Mouse (Mus musculus) forebrain, embryonic 15.5 days (tissue): ENCODE measurements around the gene Cdv3. TPM values are rescaled to one million over a fixed set of nuclear protein-coding genes. Genes with fewer than 3 reads are reported as not detected.
A peak's percentile ranks its signal among the peaks of the same experiment; 100 is the strongest.
"Not testable (repeated sequence)": the region's sequence is repeated elsewhere in the genome, so short reads cannot be mapped to it uniquely, and the experiment has no call there.

ENCODE experiments used
- ATAC-seq: fragments of 200-750 bp; cut with Nextera tagmentation; replicated peaks from 2 replicates; pipeline ENCODE4 v1.8.0; 2017; ENCODE audit warnings: mild to moderate bottlenecking, moderate TSS enrichment, moderate library complexity
- H3K27ac ChIP-seq: fragments of 300-500 bp; sonication (generic); replicated peaks from 2 replicates; pipeline ENCODE4 v1.5.1; 2015; ENCODE audit warnings: mild to moderate bottlenecking, inconsistent platforms
- H3K27me3 ChIP-seq: fragments of 300-500 bp; sonication (generic); 2 replicates; pipeline ENCODE4 v1.6.1; 2015; ENCODE audit warnings: inconsistent platforms
- H3K36me3 ChIP-seq: fragments of 300-500 bp; sonication (generic); 2 replicates; pipeline ENCODE4 v1.6.1; 2015; ENCODE audit warnings: mild to moderate bottlenecking, inconsistent platforms
- H3K4me1 ChIP-seq: fragments of 300-500 bp; sonication (generic); 2 replicates; pipeline ENCODE4 v1.6.1; 2015; ENCODE audit warnings: inconsistent platforms
- H3K4me2 ChIP-seq: fragments of 300-500 bp; sonication (generic); replicated peaks from 2 replicates; pipeline ENCODE4 v1.6.1; 2015; ENCODE audit warnings: mild to moderate bottlenecking, inconsistent platforms
- H3K4me3 ChIP-seq: fragments of 300-500 bp; sonication (generic); 2 replicates; pipeline ENCODE4 v1.5.1; 2015; ENCODE audit warnings: mild to moderate bottlenecking, inconsistent platforms
- H3K9ac ChIP-seq: fragments of 300-500 bp; sonication (generic); replicated peaks from 2 replicates; pipeline ENCODE4 v1.6.1; 2015; ENCODE audit warnings: mild to moderate bottlenecking, inconsistent platforms
- H3K9me3 ChIP-seq: fragments of 300-500 bp; sonication (generic); 2 replicates; pipeline ENCODE4 v1.6.1; 2016; ENCODE audit warnings: inconsistent platforms
- WGBS: fragments of 180-500 bp; shearing (Covaris S2); methylation state at CpG from one replicate; pipeline ENCODE4 v1.1.7; 2015; ENCODE audit warnings: mixed read lengths; 5-methylcytosine and 5-hydroxymethylcytosine counted together
- polyA plus RNA-seq: library from polyadenylated mRNA; unstranded; fragments of >200 nt; fragmentation: Nextera tagmentation; extraction: Ambion mirVana; gene quantifications from 2 replicates; pipeline ENCODE4 v1.2.1, GENCODE M21; 2015

The Cdv3 gene
- polyA plus RNA-seq, 1 experiment from 2014 or later = 92.1 TPM

GRCm38 (mm10) chr9:103364601-103365289 lies 895 bp downstream of the Cdv3 start:
- peak overlapping the region; percentile 97 for H3K4me3 ChIP-seq
- WGBS = 7% methylated on average over 58 of the region's 94 CpGs
- H3K27me3 ChIP-seq = no peaks in the 10 kb centered on the region
- H3K9ac ChIP-seq = peak overlapping the region; percentile 93
- H3K4me1 ChIP-seq = peaks cover 25% of the 10 kb centered on the region
- peak; percentile 36 for ATAC-seq
- peak overlapping the region; percentile 97 for H3K27ac ChIP-seq
- peaks cover 3% of the 10 kb centered on the region; the same call in 1 of the 2 replicates for H3K36me3 ChIP-seq
- H3K9me3 ChIP-seq = no peaks in the 10 kb centered on the region
- H3K4me2 ChIP-seq = peak overlapping the region; percentile 83

DNA sequence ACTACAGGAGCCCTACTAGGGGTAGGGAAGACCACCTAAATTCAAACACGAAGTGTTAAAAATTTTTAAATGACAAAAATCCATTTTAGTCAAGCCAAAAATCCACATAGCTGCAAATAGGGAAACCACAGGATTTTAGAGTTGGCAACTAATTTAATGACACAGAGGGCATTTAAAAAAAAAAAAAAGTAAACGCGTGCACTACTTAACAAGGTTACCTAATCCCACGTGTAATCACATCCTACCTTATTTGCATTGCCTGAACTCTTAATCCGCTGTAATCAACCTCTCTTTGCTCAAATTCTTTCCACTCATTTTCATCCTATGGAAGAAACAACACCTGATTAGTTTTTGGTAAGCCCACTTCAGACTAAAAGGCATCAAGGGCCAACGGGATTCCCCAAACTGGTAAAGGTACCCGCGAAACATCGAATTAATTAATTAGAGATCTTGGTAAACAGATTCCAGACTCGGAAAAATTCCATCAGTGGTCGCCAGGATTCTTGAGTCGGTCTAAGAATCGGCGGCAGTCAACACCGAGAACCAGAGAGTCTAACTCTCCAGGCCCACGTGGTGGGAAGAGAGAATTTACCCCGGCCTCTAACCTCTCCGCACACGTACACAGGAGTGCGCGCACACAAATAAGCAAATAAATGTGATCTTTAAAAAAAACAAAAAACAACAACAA lies 1.8 kb downstream of the Cdv3 start:
- Histone ChIP-seq H3K9me3 (no peaks in the 10 kb centered on the region), H3K27ac (peak overlapping the region; percentile 97; the same call in 1 of the 2 replicates), H3K4me3 (peak overlapping the region; percentile 97), H3K4me1 (peaks cover 25% of the 10 kb centered on the region), H3K27me3 (no peaks in the 10 kb centered on the region), H3K36me3 (peaks cover 12% of the 10 kb centered on the region), H3K9ac (peak overlapping the region; percentile 93), H3K4me2 (peak overlapping the region; percentile 83)
- ATAC-seq = no peak
- 2% methylated on average over 21 of the region's 21 CpGs for WGBS

- no peaks in the 10 kb centered on the region for H3K27me3 ChIP-seq
- 65% methylated on average over 6 of the region's 6 CpGs for WGBS
- peaks cover 25% of the 10 kb centered on the region for H3K4me1 ChIP-seq
- peaks cover 17% of the 10 kb centered on the region for H3K36me3 ChIP-seq
- no peak overlapping the region for H3K9ac ChIP-seq
- ATAC-seq = no peak
- no peak overlapping the region for H3K27ac ChIP-seq
- peak overlapping the region; percentile 97; the same call in 1 of the 2 replicates for H3K4me3 ChIP-seq
- peak overlapping the region; percentile 83 for H3K4me2 ChIP-seq
- no peaks in the 10 kb centered on the region for H3K9me3 ChIP-seq
Measured at GRCm38 (mm10) chr9:103363088-103363487, 2.6 kb downstream of the Cdv3 start.

GRCm38 (mm10) chr9:103360642-103361041 lies 5.0 kb downstream of the Cdv3 start:
- Histone ChIP-seq H3K9ac (no peak overlapping the region), H3K36me3 (peaks cover 35% of the 10 kb centered on the region), H3K9me3 (no peaks in the 10 kb centered on the region), H3K4me1 (peaks cover 17% of the 10 kb centered on the region), H3K4me3 (no peak overlapping the region), H3K27ac (no peak overlapping the region), H3K4me2 (no peak overlapping the region), H3K27me3 (no peaks in the 10 kb centered on the region)
- 82% methylated on average over 2 of the region's 2 CpGs for WGBS
- ATAC-seq = no peak

DNA sequence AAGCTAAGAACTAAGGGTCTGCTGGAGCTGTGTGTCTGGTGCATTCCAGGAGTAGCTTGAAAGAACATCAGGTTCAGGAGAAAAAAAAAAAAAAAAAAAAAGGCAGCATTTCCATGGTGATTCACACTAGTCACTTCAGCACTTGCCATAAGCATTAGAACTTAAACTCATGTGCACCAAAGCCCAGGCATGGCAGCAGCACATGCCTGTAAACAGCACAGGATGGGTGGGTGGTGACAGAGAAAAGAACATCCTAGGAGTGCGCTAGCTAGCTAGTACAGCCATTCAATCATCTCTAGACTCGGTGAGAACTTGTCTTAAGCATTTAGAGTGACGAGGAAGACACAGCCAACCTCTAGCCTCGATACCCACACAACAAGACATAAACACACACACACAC lies 7.1 kb downstream of the Cdv3 start:
- peaks cover 12% of the 10 kb centered on the region for H3K4me1 ChIP-seq
- H3K36me3 ChIP-seq = peaks cover 38% of the 10 kb centered on the region
- H3K4me2 ChIP-seq = no peak overlapping the region
- H3K9me3 ChIP-seq = no peaks in the 10 kb centered on the region
- 78% methylated on average over 4 of the region's 4 CpGs for WGBS
- no peak for ATAC-seq
- H3K27ac ChIP-seq = no peak overlapping the region
- no peak overlapping the region for H3K9ac ChIP-seq
- no peak overlapping the region for H3K4me3 ChIP-seq
- H3K27me3 ChIP-seq = no peaks in the 10 kb centered on the region

- no peak overlapping the region for H3K9ac ChIP-seq
- H3K4me2 ChIP-seq = no peak overlapping the region
- H3K4me3 ChIP-seq = no peak overlapping the region
- H3K27ac ChIP-seq = no peak overlapping the region
- H3K9me3 ChIP-seq = no peaks in the 10 kb centered on the region
- no peaks in the 10 kb centered on the region for H3K27me3 ChIP-seq
- H3K36me3 ChIP-seq = peaks cover 38% of the 10 kb centered on the region
- peaks cover 5% of the 10 kb centered on the region for H3K4me1 ChIP-seq
- no peak for ATAC-seq
Measured at GRCm38 (mm10) chr9:103357893-103358292, 7.7 kb downstream of the Cdv3 start.

DNA sequence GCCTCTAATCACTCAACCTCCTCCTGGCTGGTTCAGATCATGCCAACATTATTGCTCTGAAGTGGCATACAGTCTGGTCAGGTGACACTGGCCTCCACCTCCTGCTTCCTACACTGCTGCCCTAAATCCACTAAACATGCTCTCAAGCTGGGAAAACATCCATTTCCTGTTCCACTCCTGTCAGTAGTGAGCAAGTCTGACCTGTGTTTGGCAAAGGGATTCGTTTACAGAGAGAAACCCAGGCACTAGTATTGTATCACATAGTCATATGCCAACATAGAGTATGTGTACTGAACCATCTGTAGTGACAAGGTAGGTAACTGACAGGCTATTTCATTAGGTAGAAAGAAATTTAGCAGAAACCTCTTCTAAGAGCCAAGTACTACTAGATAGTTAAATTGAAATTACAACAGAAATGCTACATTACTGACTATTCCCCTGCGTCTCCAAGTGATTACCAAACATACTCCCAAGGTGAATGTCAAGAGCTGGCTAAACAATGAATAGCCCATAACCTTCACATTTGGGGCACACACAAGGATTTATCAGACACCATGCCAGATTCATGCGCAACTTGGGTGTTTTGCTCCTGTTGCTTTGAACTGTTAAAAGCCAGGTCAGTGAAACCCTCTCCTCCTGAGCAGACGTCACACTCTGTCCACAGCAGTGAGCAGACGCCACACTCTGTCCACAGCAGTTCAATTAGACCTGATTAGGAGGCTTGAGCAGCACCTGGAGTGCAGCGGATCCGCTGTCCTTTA lies 12.0 kb downstream of the Cdv3 start:
- H3K27ac ChIP-seq, H3K4me2 ChIP-seq, H3K4me3 ChIP-seq, H3K4me1 ChIP-seq, H3K9ac ChIP-seq, H3K27me3 ChIP-seq, ATAC-seq, H3K9me3 ChIP-seq: not testable (repeated sequence)
- WGBS = 87% methylated on average over 7 of the region's 7 CpGs
- peaks cover 45% of the 10 kb centered on the region for H3K36me3 ChIP-seq

DNA sequence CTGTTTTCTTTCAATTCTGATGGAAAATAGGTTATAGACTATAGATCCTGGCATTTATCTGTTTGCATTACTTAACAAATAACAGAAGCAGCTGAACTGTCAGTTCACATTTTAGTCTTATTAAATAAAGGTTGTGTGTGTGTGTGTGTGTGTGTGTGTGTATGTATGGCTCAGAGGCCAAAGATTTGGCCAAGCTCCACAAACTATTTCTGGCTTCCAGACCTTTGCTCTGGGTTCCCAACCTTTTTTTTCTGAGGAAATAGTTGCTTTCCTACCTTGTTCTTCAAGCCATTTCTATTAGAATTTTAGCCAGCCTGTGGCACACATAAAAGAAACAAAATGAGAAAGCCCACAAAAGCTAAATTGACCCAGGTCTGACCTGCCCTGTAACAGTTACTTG lies 16.8 kb downstream of the Cdv3 start:
- Histone ChIP-seq H3K27ac (no peak overlapping the region), H3K9me3 (no peaks in the 10 kb centered on the region), H3K36me3 (peaks cover 56% of the 10 kb centered on the region), H3K4me1 (no peaks in the 10 kb centered on the region), H3K9ac (no peak overlapping the region), H3K27me3 (no peaks in the 10 kb centered on the region), H3K4me2 (no peak overlapping the region), H3K4me3 (no peak overlapping the region)
- no peak for ATAC-seq

- 82% methylated on average over 1 of the region's 1 CpGs for WGBS
- no peak for ATAC-seq
- no peak overlapping the region for H3K9ac ChIP-seq
- no peaks in the 10 kb centered on the region for H3K4me1 ChIP-seq
- H3K27ac ChIP-seq = no peak overlapping the region
- H3K36me3 ChIP-seq = peaks cover 64% of the 10 kb centered on the region
- H3K9me3 ChIP-seq = no peaks in the 10 kb centered on the region
- H3K27me3 ChIP-seq = no peaks in the 10 kb centered on the region
- no peak overlapping the region for H3K4me3 ChIP-seq
- H3K4me2 ChIP-seq = no peak overlapping the region
Measured at GRCm38 (mm10) chr9:103347996-103348490, 17.6 kb downstream of the Cdv3 start.

DNA sequence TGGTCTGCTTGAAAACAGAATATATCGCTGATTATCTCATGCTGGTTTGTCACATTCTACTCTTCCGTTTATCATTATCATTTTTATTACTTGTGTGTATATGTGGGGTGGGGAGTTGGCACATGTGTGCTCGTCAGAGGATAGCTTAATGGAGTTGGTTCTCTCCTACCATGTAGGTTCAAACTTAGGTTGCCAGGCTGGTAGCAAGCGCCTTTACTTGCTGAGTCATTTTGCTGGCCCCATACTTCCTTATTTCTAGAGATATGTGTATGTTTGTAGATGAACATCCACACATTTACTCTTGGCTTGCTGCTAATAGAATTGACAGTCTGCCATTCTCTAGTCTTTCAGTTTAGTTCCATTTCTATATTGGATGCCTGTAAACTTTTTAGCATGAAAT lies 18.6 kb downstream of the Cdv3 start:
- WGBS = 92% methylated on average over 4 of the region's 4 CpGs
- no peaks in the 10 kb centered on the region for H3K9me3 ChIP-seq
- peaks cover 72% of the 10 kb centered on the region for H3K36me3 ChIP-seq
- no peak overlapping the region for H3K9ac ChIP-seq
- H3K4me3 ChIP-seq = no peak overlapping the region
- no peak overlapping the region for H3K27ac ChIP-seq
- H3K27me3 ChIP-seq = no peaks in the 10 kb centered on the region
- H3K4me1 ChIP-seq = no peaks in the 10 kb centered on the region
- ATAC-seq = no peak
- H3K4me2 ChIP-seq = no peak overlapping the region

DNA sequence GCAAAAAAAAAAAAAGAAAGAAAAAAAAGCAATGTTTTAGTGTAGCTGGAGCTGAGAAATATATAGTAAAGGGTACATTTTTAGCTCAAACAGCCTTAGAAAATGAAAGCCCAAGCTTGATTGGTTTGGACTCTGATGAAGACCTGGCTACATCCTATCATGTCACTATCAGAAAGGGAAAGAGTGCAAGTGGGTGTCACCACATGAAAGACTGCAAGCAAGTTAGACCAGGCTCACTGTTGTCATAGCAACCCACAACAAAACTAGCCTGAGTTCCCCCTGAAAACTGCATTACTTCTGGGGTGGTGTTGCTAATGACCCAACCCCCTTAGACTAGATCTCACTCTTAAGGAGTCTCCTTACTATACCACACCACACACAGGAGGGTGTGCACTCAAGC lies 28.7 kb downstream of the Cdv3 start:
- Histone ChIP-seq H3K36me3 (peaks cover 79% of the 10 kb centered on the region), H3K27ac (no peak overlapping the region), H3K4me3 (no peak overlapping the region), H3K9me3 (no peaks in the 10 kb centered on the region), H3K4me2 (no peak overlapping the region), H3K9ac (no peak overlapping the region), H3K4me1 (no peaks in the 10 kb centered on the region), H3K27me3 (no peaks in the 10 kb centered on the region)
- ATAC-seq = no peak

DNA sequence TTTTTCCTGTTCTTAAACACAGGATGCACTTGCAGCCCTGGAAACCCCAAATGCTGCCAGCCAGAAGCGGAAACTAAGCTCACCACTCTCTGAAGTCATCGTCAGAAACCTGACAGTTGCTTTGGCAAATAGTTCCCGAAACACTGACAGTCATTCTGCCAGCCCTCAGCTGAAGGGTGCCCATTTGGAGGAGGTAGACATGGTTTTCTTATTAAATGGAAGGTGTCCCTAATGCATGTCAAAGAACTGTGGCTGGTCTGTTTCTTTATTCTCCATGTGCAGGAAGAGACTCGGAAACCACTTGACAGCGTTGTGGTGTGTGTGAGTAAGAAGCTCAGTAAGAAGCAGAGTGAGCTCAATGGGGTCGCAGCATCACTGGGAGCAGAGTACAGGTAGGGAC lies 33.0 kb downstream of the Cdv3 start:
- H3K27me3 ChIP-seq = no peaks in the 10 kb centered on the region
- H3K4me1 ChIP-seq = no peaks in the 10 kb centered on the region
- peaks cover 67% of the 10 kb centered on the region for H3K36me3 ChIP-seq
- no peak overlapping the region for H3K4me2 ChIP-seq
- no peaks in the 10 kb centered on the region for H3K9me3 ChIP-seq
- 94% methylated on average over 6 of the region's 6 CpGs for WGBS
- H3K9ac ChIP-seq = no peak overlapping the region
- no peak for ATAC-seq
- H3K4me3 ChIP-seq = no peak overlapping the region
- no peak overlapping the region for H3K27ac ChIP-seq
